Mouse (Mus musculus): Measurements from ENCODE around the gene Micu1. TPM values are rescaled to one million over a fixed set of nuclear protein-coding genes. Genes with fewer than 3 reads are reported as not detected.
"Not testable (repeated sequence)": the region's sequence is repeated elsewhere in the genome, so short reads cannot be mapped to it uniquely, and the experiment has no call there.

Micu1 gene
- polyA plus RNA-seq, 1 experiment from 2014 or later: 78.0 TPM

- 86% methylated on average over 4 of the region's 4 CpGs for WGBS
- not testable (repeated sequence) for H3K27me3 ChIP-seq; ATAC-seq (ENCODE audit: low FRiP score)
Measured at GRCm38 (mm10) chr10:59872651-59873050, 170.4 kb downstream of the Micu1 start.

GRCm38 (mm10) chr10:59873206-59873605 lies 170.9 kb downstream of the Micu1 start:
- no peak overlapping the region for H3K4me2 ChIP-seq
- ATAC-seq (ENCODE audit: low FRiP score): no peak
- no peaks in the 10 kb centered on the region for H3K4me1 ChIP-seq (replicated peaks)
- no peak overlapping the region for H3K4me3 ChIP-seq
- no peak overlapping the region for H3K9ac ChIP-seq
- H3K9me3 ChIP-seq: no peaks in the 10 kb centered on the region
- H3K27ac ChIP-seq: no peak overlapping the region
- H3K36me3 ChIP-seq: no peaks in the 10 kb centered on the region
- no peaks in the 10 kb centered on the region for H3K27me3 ChIP-seq
- 94% methylated on average over 5 of the region's 5 CpGs for WGBS

More at GRCm38 (mm10) chr10:59872651-59873050, 170.4 kb downstream of the Micu1 start:
- H3K27ac ChIP-seq; H3K4me1 ChIP-seq (replicated peaks); H3K4me3 ChIP-seq; H3K9me3 ChIP-seq; H3K36me3 ChIP-seq; H3K9ac ChIP-seq; H3K4me2 ChIP-seq: not testable (repeated sequence)

GRCm38 (mm10) chr10:59873613-59874012 lies 171.3 kb downstream of the Micu1 start:
- Histone ChIP-seq H3K27me3 (no peaks in the 10 kb centered on the region), H3K9me3 (no peaks in the 10 kb centered on the region), H3K4me3 (no peak overlapping the region), H3K4me1 (replicated peaks) (peaks cover 2% of the 10 kb centered on the region), H3K4me2 (no peak overlapping the region), H3K27ac (no peak overlapping the region), H3K36me3 (no peaks in the 10 kb centered on the region), H3K9ac (no peak overlapping the region)
- WGBS: 83% methylated on average over 5 of the region's 5 CpGs
- ATAC-seq (ENCODE audit: low FRiP score): no peak

- no peak for ATAC-seq (ENCODE audit: low FRiP score)
- H3K4me3 ChIP-seq: no peak overlapping the region
- no peak overlapping the region for H3K27ac ChIP-seq
- H3K27me3 ChIP-seq: no peaks in the 10 kb centered on the region
- no peak overlapping the region for H3K4me2 ChIP-seq
- no peaks in the 10 kb centered on the region for H3K9me3 ChIP-seq
- 8% methylated on average over 1 of the region's 1 CpGs for WGBS
- no peak overlapping the region for H3K9ac ChIP-seq
- no peaks in the 10 kb centered on the region for H3K36me3 ChIP-seq
- H3K4me1 ChIP-seq (replicated peaks): peaks cover 8% of the 10 kb centered on the region
Measured at GRCm38 (mm10) chr10:59875396-59875795, 173.1 kb downstream of the Micu1 start.

GRCm38 (mm10) chr10:59876698-59877097 lies 174.4 kb downstream of the Micu1 start:
- H3K4me2 ChIP-seq; H3K9me3 ChIP-seq; H3K27ac ChIP-seq; H3K36me3 ChIP-seq; ATAC-seq (ENCODE audit: low FRiP score); H3K9ac ChIP-seq; H3K27me3 ChIP-seq; H3K4me3 ChIP-seq: not testable (repeated sequence)
- H3K4me1 ChIP-seq (replicated peaks): peaks cover 18% of the 10 kb centered on the region
- WGBS: 95% methylated on average over 4 of the region's 4 CpGs

- no peaks in the 10 kb centered on the region for H3K9me3 ChIP-seq
- no peaks in the 10 kb centered on the region for H3K27me3 ChIP-seq
- ATAC-seq (ENCODE audit: low FRiP score): no peak
- WGBS: 83% methylated on average over 15 of the region's 15 CpGs
- H3K36me3 ChIP-seq: no peaks in the 10 kb centered on the region
- no peak overlapping the region for H3K9ac ChIP-seq
- H3K27ac ChIP-seq: no peak overlapping the region
- H3K4me3 ChIP-seq: no peak overlapping the region
- H3K4me2 ChIP-seq: no peak overlapping the region
- peaks cover 18% of the 10 kb centered on the region for H3K4me1 ChIP-seq (replicated peaks)
Measured at GRCm38 (mm10) chr10:59877421-59878117, 175.3 kb downstream of the Micu1 start.

- ATAC-seq (ENCODE audit: low FRiP score): no peak
- WGBS: 28% methylated on average over 5 of the region's 5 CpGs
- Histone ChIP-seq H3K36me3 (peaks cover 8% of the 10 kb centered on the region), H3K9ac (peak overlapping the region; percentile 92), H3K4me1 (replicated peaks) (peaks cover 26% of the 10 kb centered on the region), H3K4me3 (peak overlapping the region; percentile 65), H3K27me3 (no peaks in the 10 kb centered on the region), H3K4me2 (peak overlapping the region; percentile 84), H3K27ac (peak overlapping the region; percentile 100), H3K9me3 (no peaks in the 10 kb centered on the region)
Measured at GRCm38 (mm10) chr10:59878823-59879222, 176.5 kb downstream of the Micu1 start.

- Histone ChIP-seq H3K27ac (peak within 1 kb of the TSS; percentile 100), H3K36me3 (peaks cover 9% of the 10 kb centered on the region), H3K9ac (peak within 1 kb of the TSS; percentile 92), H3K27me3 (no peaks in the 10 kb centered on the region), H3K9me3 (no peaks in the 10 kb centered on the region), H3K4me1 (replicated peaks) (peaks cover 26% of the 10 kb centered on the region), H3K4me2 (peak within 1 kb of the TSS; percentile 84), H3K4me3 (peak within 1 kb of the TSS; percentile 65)
- WGBS: under 1% methylated on average over 80 of the region's 80 CpGs
- peak; percentile 94 for ATAC-seq (ENCODE audit: low FRiP score)
Measured at GRCm38 (mm10) chr10:59879255-59880028, 177.2 kb downstream of the Micu1 start, which contains the start of gene Dnajb12. Gene Dnajb12, plus strand, starts transcription at chr10:59879556.

- Histone ChIP-seq H3K4me3 (peak overlapping the region; percentile 65), H3K27me3 (no peaks in the 10 kb centered on the region), H3K27ac (peak overlapping the region; percentile 100), H3K9me3 (no peaks in the 10 kb centered on the region), H3K4me2 (peak overlapping the region; percentile 84), H3K4me1 (replicated peaks) (peaks cover 32% of the 10 kb centered on the region), H3K36me3 (peaks cover 9% of the 10 kb centered on the region), H3K9ac (peak overlapping the region; percentile 92)
- under 1% methylated on average over 13 of the region's 13 CpGs for WGBS
- ATAC-seq (ENCODE audit: low FRiP score): peak; percentile 68
Measured at GRCm38 (mm10) chr10:59880029-59880386, 177.7 kb downstream of the Micu1 start.

- Histone ChIP-seq H3K27ac (no peak overlapping the region), H3K4me3 (peak overlapping the region; percentile 65), H3K4me1 (replicated peaks) (peaks cover 39% of the 10 kb centered on the region), H3K9ac (peak overlapping the region; percentile 92), H3K4me2 (peak overlapping the region; percentile 84), H3K27me3 (no peaks in the 10 kb centered on the region), H3K9me3 (no peaks in the 10 kb centered on the region), H3K36me3 (peaks cover 9% of the 10 kb centered on the region)
- no peak for ATAC-seq (ENCODE audit: low FRiP score)
- 91% methylated on average over 7 of the region's 7 CpGs for WGBS
Measured at GRCm38 (mm10) chr10:59880837-59881236, 178.6 kb downstream of the Micu1 start.

- no peak for ATAC-seq (ENCODE audit: low FRiP score)
Measured at GRCm38 (mm10) chr10:59884327-59885173, 182.3 kb downstream of the Micu1 start.

More at GRCm38 (mm10) chr10:59884327-59885173, 182.3 kb downstream of the Micu1 start:
- H3K4me3 ChIP-seq: no peak overlapping the region
- no peaks in the 10 kb centered on the region for H3K9me3 ChIP-seq
- no peak overlapping the region for H3K4me2 ChIP-seq
- WGBS: 93% methylated on average over 10 of the region's 10 CpGs
- peaks cover 9% of the 10 kb centered on the region for H3K36me3 ChIP-seq
- no peaks in the 10 kb centered on the region for H3K27me3 ChIP-seq
- H3K9ac ChIP-seq: peak overlapping the region; percentile 49
- no peak overlapping the region for H3K27ac ChIP-seq
- H3K4me1 ChIP-seq (replicated peaks): peaks cover 37% of the 10 kb centered on the region

Measured in hindbrain, embryonic 13.5 days (tissue).